Mouse (Mus musculus) cerebellum, adult 2 months (tissue): Measurements from ENCODE around the gene Lat. TPM values are rescaled to one million over a fixed set of nuclear protein-coding genes. Genes with fewer than 3 reads are reported as not detected.
"Not testable (repeated sequence)": the region's sequence is repeated elsewhere in the genome, so short reads cannot be mapped to it uniquely, and the experiment has no call there.

Source experiments
- DNase-seq, 2 experiments: peaks; one replicate each; pipeline ENCODE4 v3.0.0; 2021
- H3K27ac ChIP-seq: fragments of 200-500 bp; 2 replicates; pipeline ENCODE4 v1.5.1; 2012; ENCODE audit warnings: low read length, control low read depth, inconsistent platforms; ENCODE audit not compliant: insufficient read depth
- H3K27me3 ChIP-seq: fragments of 200-500 bp; 2 replicates; pipeline ENCODE4 v1.6.1; 2012; ENCODE audit warnings: inconsistent platforms, mild to moderate bottlenecking, low read length, moderate library complexity; ENCODE audit not compliant: control insufficient read depth, insufficient read depth
- H3K4me1 ChIP-seq: fragments of 200-500 bp; 2 replicates; pipeline ENCODE4 v1.6.1; 2011; ENCODE audit warnings: low read length; ENCODE audit not compliant: control insufficient read depth, insufficient read depth
- H3K4me3 ChIP-seq: fragments of 200-500 bp; replicated peaks from 2 replicates; pipeline ENCODE3; 2011; ENCODE audit warnings: mild to moderate bottlenecking, low read depth, low read length, control low read depth; ENCODE audit not compliant: insufficient read depth
- CTCF ChIP-seq: fragments of 200-500 bp; IDR thresholded peaks from 2 replicates; pipeline ENCODE4 v1.5.1; 2011; ENCODE audit warnings: low read depth, mild to moderate bottlenecking, control low read depth, low read length, moderate library complexity, borderline replicate concordance; ENCODE audit not compliant: insufficient read depth
- POLR2A ChIP-seq: fragments of 200-500 bp; IDR thresholded peaks from 2 replicates; pipeline ENCODE4 v1.6.1; 2011; ENCODE audit warnings: low read length, control low read depth, borderline replicate concordance; ENCODE audit not compliant: insufficient read depth
- WGBS: fragments of 180-500 bp; shearing (Covaris S2); methylation state at CpG from one replicate; pipeline ENCODE4 v1.1.7; 2018; 5-methylcytosine and 5-hydroxymethylcytosine counted together
- polyA plus RNA-seq: library from polyadenylated mRNA; depleted of rRNA; stranded (reverse); fragments of >200 nt; gene quantifications from 2 replicates; pipeline ENCODE4 v1.2.3, GENCODE M21; 2012

Gene Lat
- polyA plus RNA-seq, 1 experiment = 1.6 TPM

DNA sequence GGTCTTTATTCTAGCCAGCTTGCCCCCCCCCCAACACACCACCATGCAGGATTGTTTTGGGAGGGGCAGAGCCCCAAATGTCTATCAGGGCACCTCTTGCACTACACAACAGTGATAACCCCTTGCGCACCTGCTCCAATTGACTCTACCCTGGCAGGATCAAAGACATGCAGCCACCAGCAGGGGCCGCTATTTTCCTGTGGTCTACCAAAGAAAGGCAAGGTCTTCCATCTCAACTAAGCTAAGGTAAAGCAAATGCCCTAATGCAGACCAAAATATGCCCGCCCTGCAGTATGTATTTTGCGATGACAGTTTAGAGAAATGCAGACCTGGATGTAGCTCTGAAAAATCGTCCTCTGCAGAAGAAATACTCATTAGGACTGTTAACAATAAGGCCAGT, 30.2 kb upstream of the Lat start:
- peak; percentile 73 to 83 for DNase-seq
- WGBS = 7% methylated on average over 5 of the region's 5 CpGs
- TF ChIP-seq CTCF (peak; percentile 82), POLR2A (no peak)
- Histone ChIP-seq H3K4me3 (no peak overlapping the region), H3K27ac (no peak overlapping the region), H3K4me1 (no peaks in the 10 kb centered on the region), H3K27me3 (no peaks in the 10 kb centered on the region)

DNA sequence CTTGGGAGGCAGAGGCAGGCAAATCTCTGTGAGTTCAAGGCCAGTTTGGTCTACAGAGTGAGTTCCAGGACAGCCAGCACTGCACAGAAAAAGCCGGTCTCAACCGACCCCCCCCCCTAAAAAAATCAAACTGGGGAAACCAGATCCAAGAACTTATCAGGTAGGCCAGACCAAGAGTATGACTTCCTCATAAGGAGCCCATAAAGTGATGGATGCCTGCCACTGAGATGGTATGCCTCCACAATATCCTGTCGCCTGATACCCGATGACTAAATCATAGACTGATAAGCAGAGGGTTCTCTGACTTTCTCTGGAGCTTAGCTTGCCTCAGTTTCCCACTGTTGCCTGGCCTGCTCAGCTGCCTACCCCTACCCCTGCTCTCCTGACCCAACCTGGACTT, 28.5 kb upstream of the Lat start:
- Histone ChIP-seq H3K27ac (no peak overlapping the region), H3K27me3 (no peaks in the 10 kb centered on the region), H3K4me1 (no peaks in the 10 kb centered on the region), H3K4me3 (no peak overlapping the region)
- WGBS = 95% methylated on average over 4 of the region's 4 CpGs
- DNase-seq = peak in 1 of 2 experiments; percentile 12
- TF ChIP-seq CTCF = no peak

DNA sequence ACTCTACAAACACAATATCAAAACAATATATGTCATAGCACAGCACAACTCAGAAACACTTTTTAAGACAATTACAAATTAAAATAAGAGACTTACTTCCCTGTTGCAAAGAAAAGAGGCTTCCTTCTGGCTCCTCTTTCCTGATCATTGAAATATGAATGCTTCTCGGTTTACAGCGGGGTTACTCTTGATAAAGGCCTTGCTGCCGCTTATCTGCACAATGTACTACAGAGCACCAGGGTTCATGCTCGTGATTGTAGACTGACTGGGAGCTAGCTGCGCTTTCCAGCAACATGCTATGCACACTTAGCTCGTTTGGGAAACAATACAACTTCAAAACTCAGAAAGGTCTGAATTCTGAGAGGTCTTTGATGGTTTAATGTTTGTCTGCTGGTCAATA, 27.9 kb upstream of the Lat start:
- Histone ChIP-seq H3K4me3 (no peak overlapping the region), H3K4me1 (no peaks in the 10 kb centered on the region), H3K27me3 (no peaks in the 10 kb centered on the region), H3K27ac (no peak overlapping the region)
- WGBS = 54% methylated on average over 6 of the region's 6 CpGs
- TF ChIP-seq CTCF (no peak), POLR2A (no peak)
- DNase-seq = no peak

DNA sequence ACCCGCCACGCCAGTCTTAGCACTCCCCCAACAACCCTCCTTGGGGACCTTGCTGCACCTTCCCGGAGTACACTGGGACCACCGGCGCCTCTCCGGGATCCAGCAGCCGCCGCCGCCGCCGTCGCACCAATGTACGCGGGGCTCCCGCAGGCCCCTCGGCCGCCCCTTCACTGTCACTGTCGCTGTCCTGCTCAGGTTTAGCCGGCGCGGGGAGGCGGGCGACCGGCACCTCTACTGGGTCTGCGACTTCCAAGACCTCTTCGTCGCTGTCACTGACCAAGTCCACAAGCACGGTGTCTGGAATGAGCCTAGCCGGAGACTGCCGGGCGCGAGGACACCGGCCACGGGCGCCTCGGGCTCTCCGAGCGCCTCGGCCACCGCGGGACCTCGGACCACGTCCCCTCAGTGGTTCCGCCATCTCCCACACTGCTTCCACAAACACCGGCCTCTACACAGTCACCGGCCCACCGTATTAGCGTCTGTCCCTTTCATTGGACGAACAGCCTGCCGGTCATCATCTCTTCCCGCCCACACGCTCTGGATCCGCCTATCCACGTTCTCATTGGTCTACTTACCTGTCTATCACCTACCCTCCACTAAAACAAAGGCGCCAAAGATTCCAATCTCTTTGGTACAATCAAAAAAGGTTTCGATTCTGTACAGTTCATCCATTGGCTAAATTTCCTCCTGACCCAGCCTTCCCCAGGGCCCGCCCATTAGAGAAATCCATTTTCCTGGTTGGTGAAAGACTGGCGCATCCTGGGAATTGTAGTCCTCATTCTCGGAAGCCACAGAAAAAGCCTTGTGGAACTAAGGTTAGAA, 27.1 kb upstream of the Lat start, which contains the start of gene Nfatc2ip:
Gene Nfatc2ip (minus strand): TSS at position 440 of the 822 bp plus-strand sequence.
- Histone ChIP-seq H3K27ac (no peak within 1 kb of the TSS), H3K4me3 (peak within 1 kb of the TSS; percentile 62), H3K27me3 (no peaks in the 10 kb centered on the region), H3K4me1 (no peaks in the 10 kb centered on the region)
- TF ChIP-seq POLR2A = peak; percentile 86
- no peak for TF ChIP-seq CTCF
- peak; percentile 98 to 99 for DNase-seq
- WGBS = under 1% methylated on average over 59 of the region's 59 CpGs

DNA sequence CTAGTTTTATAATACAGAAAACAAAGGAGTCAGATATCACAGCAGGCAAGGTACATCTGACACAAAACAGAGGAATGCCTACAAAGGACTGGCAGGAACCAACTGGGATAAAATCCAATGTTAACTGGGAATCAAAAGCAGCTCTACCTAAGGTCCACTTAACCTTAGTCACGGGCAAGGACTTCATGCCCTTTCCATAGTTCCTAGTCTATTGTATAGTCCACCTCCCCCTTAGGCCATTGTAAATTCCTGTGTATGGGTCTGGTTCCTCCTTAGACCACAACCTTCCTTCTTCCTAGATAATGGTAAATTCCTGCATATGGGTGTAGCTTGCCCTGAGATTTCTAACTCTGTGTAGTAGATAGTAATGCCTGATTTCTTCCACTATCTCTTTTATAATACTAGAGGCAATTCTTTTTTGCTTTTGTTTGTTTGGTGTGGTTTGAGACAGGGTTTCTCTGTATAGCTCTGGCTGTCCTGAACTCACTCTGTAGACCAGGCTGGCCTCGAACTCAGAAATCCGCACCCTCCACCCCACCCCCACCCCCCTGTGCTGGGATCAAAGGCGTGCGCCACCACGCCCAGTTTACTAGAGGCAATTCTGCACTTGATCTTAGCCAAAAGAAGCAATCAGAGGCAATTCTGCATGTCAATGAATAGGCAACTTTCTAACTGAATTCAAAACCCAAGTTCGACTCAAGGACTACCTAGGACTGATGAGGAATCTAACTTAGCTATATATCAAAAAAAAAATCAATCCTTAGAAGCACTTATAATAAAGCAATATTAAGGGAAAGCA, 22.9 kb upstream of the Lat start:
- WGBS = 90% methylated on average over 7 of the region's 7 CpGs
- H3K4me1 ChIP-seq, H3K4me3 ChIP-seq, H3K27me3 ChIP-seq, DNase-seq, H3K27ac ChIP-seq: not testable (repeated sequence)

DNA sequence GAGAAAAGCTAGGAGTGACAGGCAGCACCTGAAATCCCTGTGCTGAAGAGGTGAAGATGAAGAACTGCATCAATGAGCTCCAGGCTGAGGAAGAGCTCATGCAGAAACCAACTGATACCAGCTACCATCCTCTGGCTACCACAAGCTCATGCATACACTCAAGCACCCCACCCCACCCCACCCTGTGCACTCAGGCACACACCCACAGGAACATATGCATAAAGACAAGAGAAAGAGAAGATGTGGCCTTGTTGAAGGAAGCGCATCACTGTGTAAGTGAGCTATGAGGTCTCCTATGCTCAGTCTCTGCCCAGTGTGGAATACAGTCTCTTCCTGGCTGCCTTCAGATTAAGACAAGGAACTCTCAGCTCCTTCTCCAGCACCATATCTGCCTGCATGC, 18.8 kb upstream of the Lat start:
- no peak for TF ChIP-seq POLR2A
- no peak for TF ChIP-seq CTCF
- no peaks in the 10 kb centered on the region for H3K27me3 ChIP-seq
- H3K4me1 ChIP-seq = no peaks in the 10 kb centered on the region
- H3K27ac ChIP-seq = no peak overlapping the region
- no peak overlapping the region for H3K4me3 ChIP-seq
- 100% methylated on average over 1 of the region's 1 CpGs for WGBS
- no peak for DNase-seq

DNA sequence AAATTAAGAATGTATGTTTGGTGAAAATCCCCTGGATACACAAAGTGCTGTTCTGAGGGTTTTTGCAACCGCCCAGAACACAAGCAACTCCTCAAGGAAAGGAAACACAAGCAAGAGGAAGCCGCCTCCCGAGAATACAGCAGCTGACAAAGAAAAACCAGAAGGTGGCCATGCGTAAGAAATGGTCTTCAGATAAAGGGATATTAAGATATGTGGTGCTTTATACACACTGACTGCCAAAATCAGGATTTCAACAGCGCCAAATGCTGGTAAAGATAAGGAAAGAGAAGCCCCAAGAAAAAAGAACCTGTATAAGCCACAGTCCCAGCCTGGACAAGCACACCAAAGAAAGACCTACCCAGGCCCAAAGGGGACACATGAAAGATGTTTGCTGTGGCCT, 14.2 kb upstream of the Lat start:
- TF ChIP-seq CTCF = no peak
- TF ChIP-seq POLR2A = no peak
- H3K27me3 ChIP-seq = no peaks in the 10 kb centered on the region
- no peak overlapping the region for H3K4me3 ChIP-seq
- no peak for DNase-seq
- whole genome bisulfite sequencing = 86% methylated on average over 5 of the region's 5 CpGs
- no peak overlapping the region for H3K27ac ChIP-seq
- no peaks in the 10 kb centered on the region; the same call in 1 of the 2 replicates for H3K4me1 ChIP-seq
